Mouse (Mus musculus) leukemia stem cell, adult 10-12 weeks (primary cell): ENCODE data around the gene Gins3. TPM values are rescaled to one million over a fixed set of nuclear protein-coding genes. Genes with fewer than 3 reads are reported as not detected.

Experiments used
- polyA plus RNA-seq: library from polyadenylated mRNA; stranded (reverse); fragments of >175 nt; gene quantifications from 2 replicates; pipeline ENCODE4 v1.2.3, GENCODE M21; 2012; ENCODE audit warnings: low replicate concordance

Gene Gins3
- polyA plus RNA-seq = 8.2 and 10.0 TPM in 2 replicates

GRCm38 (mm10) chr8:95633262-95634062, at the start of gene Gins3:
Gene Gins3 (plus strand): TSS chr8:95633453.

GRCm38 (mm10) chr8:95676631-95677030, 43.4 kb downstream of the Gins3 start, which contains the start of gene Ndrg4:
Gene Ndrg4 (plus strand): TSS chr8:95676980.

Other genes with a start within 250 kb of the Gins3 start
- gene Cfap20, start 198.6 kb upstream of the Gins3 start, polyA plus RNA-seq = 32.1 and 32.2 TPM in 2 replicates
- 20.2 and 41.4 TPM in 2 replicates for gene Csnk2a2, start 143.4 kb upstream of the Gins3 start, polyA plus RNA-seq
- gene Ccdc113, start 99.4 kb upstream of the Gins3 start, polyA plus RNA-seq = not detected in 2 replicates
- gene Prss54, start 57.1 kb upstream of the Gins3 start, polyA plus RNA-seq = not detected in 2 replicates
- 0.21 and 0.40 TPM in 2 replicates for gene Ndrg4, start 43.5 kb downstream of the Gins3 start, polyA plus RNA-seq
- 11.1 and 15.0 TPM in 2 replicates for gene Setd6, start 82.4 kb downstream of the Gins3 start, polyA plus RNA-seq
- 15.0 and 20.0 TPM in 2 replicates for gene Cnot1, start 174.0 kb downstream of the Gins3 start, polyA plus RNA-seq
- 41.3 and 41.9 TPM in 2 replicates for gene Sap18b, start 191.9 kb downstream of the Gins3 start, polyA plus RNA-seq
- gene Slc38a7, start 220.1 kb downstream of the Gins3 start, polyA plus RNA-seq = 7.0 and 18.6 TPM in 2 replicates